Mouse (Mus musculus) forelimb bud, embryonic 11.5 days (tissue): Measurements from ENCODE around the gene Mbnl2.

Source experiments
- DNase-seq: peaks from one replicate; pipeline ENCODE4 v3.0.0-alpha.2; 2012; ENCODE audit warnings: low read depth, low spot score

Mbnl2 gene

DNA sequence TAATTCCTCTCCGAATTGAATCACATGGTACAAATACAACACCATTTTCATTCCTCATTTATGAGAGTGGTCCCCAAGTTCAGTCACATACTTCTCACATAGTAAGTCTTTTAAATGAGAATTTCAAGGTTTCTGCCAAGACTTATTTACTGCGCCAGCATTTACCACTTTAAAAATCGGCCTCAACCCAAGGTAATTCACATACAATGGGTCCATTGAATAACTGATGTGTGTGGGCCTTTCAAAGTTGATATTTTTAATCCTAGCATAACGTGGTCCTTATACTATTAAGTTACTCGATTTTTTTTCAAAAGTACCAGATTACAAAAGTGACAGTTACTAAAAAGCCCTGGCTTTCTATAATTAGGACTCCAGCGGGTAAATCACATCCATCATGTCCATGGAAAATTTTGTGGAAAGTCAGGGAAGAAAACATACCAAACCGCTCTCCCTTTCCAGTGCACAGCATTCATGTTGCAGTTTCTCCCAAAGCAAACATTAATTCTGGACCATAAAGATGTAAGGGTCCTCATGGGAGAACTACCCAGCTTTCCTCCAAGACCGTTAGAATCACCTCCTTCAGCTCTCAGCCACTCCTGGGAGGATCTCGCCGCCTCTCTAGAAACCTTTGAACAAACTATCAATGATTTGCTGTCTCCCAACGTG is 107.8 kb downstream of the Mbnl2 start:
- no peak for DNase-seq

- no peak for DNase-seq
Observed at GRCm38 (mm10) chr14:120384615-120385014, 109.1 kb downstream of the Mbnl2 start.

DNA sequence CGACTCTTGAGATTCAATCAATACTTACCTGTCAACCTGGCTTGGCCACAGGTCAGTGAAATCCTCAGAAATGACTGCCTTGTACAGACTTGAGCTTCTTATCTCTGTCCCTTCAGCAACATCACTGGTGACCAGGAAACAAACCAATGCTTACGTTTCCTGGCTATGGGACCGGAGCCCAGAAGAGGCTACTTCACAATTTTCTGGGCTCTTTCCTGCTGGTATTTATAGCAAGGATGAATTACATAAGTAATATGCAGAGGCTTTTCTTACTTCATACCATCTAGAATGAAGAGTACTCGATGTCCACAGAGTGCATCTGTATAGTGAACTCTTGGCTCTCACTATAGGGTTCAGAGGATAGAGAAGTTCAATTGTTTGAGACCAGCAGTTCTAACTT is 111.8 kb downstream of the Mbnl2 start:
- DNase-seq: no peak

GRCm38 (mm10) chr14:120388818-120389691 is 113.6 kb downstream of the Mbnl2 start:
- no peak for DNase-seq

DNA sequence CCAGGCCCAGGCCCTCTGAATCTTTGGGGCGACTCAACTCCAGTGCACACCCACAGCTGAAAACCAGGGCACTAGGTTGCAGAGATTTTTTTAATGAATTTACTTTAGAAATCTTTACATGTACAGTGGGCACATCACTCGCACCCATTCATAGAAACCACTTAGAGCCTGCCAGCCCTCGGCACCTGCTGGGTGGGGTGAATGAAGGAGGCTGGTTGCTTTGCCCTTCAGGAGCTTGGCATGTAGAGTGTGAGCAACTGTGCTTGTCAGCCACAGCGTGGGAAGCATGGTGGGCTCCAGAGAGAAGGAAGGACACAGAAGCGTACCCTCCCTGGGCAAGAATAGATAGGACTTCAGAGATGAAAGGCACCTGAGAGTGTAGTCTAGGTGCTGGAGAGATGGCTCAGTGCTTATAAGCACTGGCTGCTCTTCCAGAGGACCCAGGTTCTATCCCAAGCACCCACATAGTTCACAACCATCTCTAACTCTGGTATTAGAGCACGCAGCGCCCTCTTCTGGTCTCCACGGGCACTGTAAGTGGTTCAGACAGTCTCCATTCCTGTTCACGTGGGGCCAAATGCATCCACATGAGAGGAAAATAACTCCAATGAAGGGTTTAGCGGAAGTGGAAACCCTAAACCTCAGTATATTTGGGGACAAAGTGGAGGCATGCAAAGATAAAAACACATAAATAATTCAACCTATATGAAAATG is 114.9 kb downstream of the Mbnl2 start:
- DNase-seq: no peak

GRCm38 (mm10) chr14:120391701-120392100 is 116.2 kb downstream of the Mbnl2 start:
- DNase-seq: no peak

- DNase-seq: no peak
Observed at GRCm38 (mm10) chr14:120392441-120392840, 117.0 kb downstream of the Mbnl2 start.

- no peak for DNase-seq
Observed at GRCm38 (mm10) chr14:120393441-120393840, 118.0 kb downstream of the Mbnl2 start.

- no peak for DNase-seq
Observed at GRCm38 (mm10) chr14:120394216-120394615, 118.7 kb downstream of the Mbnl2 start.

- DNase-seq: no peak
Observed at GRCm38 (mm10) chr14:120394827-120395226, 119.4 kb downstream of the Mbnl2 start.

DNA sequence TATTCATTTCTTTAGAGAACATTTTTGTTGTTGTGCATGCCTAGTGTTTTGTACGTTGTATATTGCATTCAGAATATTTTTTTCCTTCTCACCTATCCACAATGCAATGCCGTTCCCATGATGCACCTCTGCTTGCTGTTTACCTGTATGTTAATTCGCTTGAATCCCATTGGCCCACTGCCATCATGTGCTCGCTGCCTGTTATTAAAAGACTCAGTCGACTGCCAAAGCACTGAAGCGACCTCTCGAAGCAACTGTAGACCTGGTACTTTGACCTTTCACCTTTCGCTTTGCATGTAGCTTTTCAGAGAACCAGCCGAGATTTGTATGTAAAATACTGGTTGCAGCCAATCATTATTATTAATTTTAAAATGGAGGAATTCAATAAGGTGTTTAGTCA is 120.0 kb downstream of the Mbnl2 start:
- no peak for DNase-seq

DNA sequence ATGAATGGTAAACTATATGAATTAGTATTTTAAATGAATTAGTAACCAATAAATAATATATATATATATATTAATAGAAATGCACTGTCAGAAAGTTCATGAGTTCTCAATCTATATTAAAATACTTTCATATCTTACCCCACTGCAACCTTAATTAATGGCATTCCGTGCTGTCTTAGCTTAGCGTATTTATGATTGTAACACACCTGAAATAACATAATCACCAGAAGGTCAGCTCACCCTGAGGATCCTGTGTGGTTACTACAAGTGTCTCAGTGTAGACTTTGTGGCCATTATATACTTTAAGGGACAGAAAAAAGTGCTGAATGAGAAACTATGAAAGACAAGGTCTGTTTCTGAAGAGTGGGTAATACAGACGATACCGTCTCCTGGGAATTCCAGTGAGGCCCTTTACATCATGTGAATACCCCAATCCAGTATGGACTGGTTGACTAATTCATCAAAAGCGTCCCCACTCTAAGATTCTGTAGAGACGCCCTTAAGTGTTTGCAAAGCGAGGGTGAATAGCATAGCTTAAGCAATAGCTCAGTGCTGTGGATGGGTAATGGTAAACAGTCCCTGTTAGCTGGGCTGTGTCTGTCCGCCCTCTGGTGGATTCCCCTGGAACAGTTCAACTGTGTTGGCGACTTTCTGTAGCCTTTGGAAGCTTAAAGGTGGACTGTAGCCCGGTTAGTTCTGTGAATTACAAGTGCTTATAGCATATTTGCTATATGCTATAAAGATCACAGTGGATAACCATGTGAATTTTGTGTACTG is 122.6 kb downstream of the Mbnl2 start:
- DNase-seq: peak; percentile 70

GRCm38 (mm10) chr14:120399614-120400013 is 124.1 kb downstream of the Mbnl2 start:
- no peak for DNase-seq

DNA sequence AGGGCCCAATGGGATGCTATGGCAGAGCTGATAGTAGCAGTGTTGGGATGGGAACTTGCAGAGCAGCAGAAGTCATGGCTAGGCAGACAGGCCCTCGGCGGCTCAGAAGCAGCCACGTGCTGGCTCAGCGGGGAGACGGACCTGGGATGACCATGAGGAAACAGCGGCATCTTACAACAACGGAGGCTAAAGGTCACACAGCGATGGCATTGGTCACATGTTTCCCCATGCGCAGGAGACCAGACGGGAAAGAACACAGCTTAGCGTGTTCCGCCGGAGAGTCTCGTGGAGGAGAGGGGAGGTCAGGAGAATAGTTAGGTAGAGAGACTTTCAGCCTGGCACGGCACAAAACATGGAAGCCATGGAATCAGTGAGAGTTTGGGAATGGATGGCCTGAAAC is 125.7 kb downstream of the Mbnl2 start:
- no peak for DNase-seq

DNA sequence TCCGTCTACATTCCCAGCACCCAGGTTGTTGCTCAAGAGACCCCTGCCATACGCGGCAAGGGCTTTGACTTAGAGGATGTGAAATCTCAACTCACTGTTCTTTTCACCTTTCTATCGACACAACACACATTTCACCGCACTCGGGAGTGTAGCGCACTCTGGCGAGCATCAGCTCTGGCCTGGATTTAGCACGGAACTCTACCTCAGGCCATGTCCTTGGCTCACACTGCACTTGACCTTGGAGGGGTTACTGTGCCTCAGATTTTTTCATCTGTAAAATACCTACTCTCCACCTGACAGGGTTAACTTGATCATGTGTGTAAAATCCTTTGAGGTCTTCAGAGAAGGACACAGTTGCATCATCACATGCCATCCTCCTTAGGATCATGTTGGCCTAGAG is 127.2 kb downstream of the Mbnl2 start:
- no peak for DNase-seq

- DNase-seq: no peak
Observed at GRCm38 (mm10) chr14:120404364-120404763, 128.9 kb downstream of the Mbnl2 start.

- DNase-seq: no peak
Observed at GRCm38 (mm10) chr14:120404811-120405582, 129.5 kb downstream of the Mbnl2 start.

- DNase-seq: no peak
Observed at GRCm38 (mm10) chr14:120405597-120405996, 130.1 kb downstream of the Mbnl2 start.

GRCm38 (mm10) chr14:120406271-120406670 is 130.8 kb downstream of the Mbnl2 start:
- DNase-seq: no peak

DNA sequence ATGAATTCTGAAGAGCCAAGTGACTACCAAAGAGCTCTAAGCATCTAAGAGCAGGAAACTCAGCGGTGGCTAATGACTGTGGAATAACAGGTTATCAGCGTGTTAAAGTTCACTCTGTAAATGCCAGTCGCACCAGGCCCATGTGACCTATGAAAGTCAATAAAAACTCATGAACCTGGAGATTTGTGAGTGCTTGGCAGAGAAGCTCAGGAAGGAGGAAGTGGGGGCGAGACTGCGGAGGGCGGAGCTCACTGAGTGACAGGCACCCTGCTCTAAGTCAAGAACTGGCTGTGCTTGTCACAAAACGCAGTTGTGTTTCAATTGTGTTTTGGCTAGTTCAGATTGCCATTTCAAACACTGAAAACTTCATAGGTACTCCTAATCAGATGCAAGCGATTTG is 131.4 kb downstream of the Mbnl2 start:
- no peak for DNase-seq

GRCm38 (mm10) chr14:120409854-120410253 is 134.4 kb downstream of the Mbnl2 start:
- no peak for DNase-seq
